Mouse (Mus musculus) midbrain, postnatal 0 days (tissue): Measurements from ENCODE around the gene Gm42417. TPM values are rescaled to one million over a fixed set of nuclear protein-coding genes. Genes with fewer than 3 reads are reported as not detected.
A peak's percentile ranks its signal among the peaks of the same experiment; 100 is the strongest.

Experiments used
- ATAC-seq: fragments of 200-750 bp; cut with Nextera tagmentation; 2 replicates; pipeline ENCODE4 v1.8.0; 2017; ENCODE audit warnings: moderate number of reproducible peaks, mild to moderate bottlenecking, moderate TSS enrichment, moderate library complexity; ENCODE audit not compliant: low FRiP score
- DNase-seq: peaks from one replicate; pipeline ENCODE4 v3.0.0-alpha.2; 2015; ENCODE audit warnings: low spot score
- H3K27ac ChIP-seq: fragments of 300-500 bp; sonication (generic); 2 replicates; pipeline ENCODE4 v1.5.1; 2014; ENCODE audit warnings: low read depth, mild to moderate bottlenecking, low read length, mixed read lengths
- H3K27me3 ChIP-seq: fragments of 300-500 bp; sonication (generic); 2 replicates; pipeline ENCODE4 v1.6.1; 2014; ENCODE audit warnings: low read length, control low read depth, mixed read lengths; ENCODE audit not compliant: insufficient read depth
- H3K36me3 ChIP-seq: fragments of 300-500 bp; sonication (generic); 2 replicates; pipeline ENCODE4 v1.6.1; 2014; ENCODE audit warnings: low read length, control low read depth, mixed read lengths; ENCODE audit not compliant: insufficient read depth
- H3K4me1 ChIP-seq: fragments of 300-500 bp; sonication (generic); 2 replicates; pipeline ENCODE4 v1.6.1; 2014; ENCODE audit warnings: mild to moderate bottlenecking, control low read depth, antibody characterized with exemption, low read length, mixed read lengths; ENCODE audit not compliant: insufficient read depth
- H3K4me2 ChIP-seq: fragments of 300-500 bp; sonication (generic); 2 replicates; pipeline ENCODE4 v1.6.1; 2014; ENCODE audit warnings: low read depth, mild to moderate bottlenecking, low read length, mixed read lengths; ENCODE audit not compliant: poor library complexity, severe bottlenecking
- H3K4me3 ChIP-seq: fragments of 300-500 bp; sonication (generic); 2 replicates; pipeline ENCODE4 v1.5.1; 2014; ENCODE audit warnings: low read depth, mild to moderate bottlenecking, low read length, moderate library complexity
- H3K9ac ChIP-seq: fragments of 300-500 bp; sonication (generic); replicated peaks from 2 replicates; pipeline ENCODE4 v1.6.1; 2014; ENCODE audit warnings: mild to moderate bottlenecking, low read length, moderate library complexity, mixed read lengths; ENCODE audit not compliant: poor library complexity, severe bottlenecking
- H3K9me3 ChIP-seq: fragments of 300-500 bp; sonication (generic); 2 replicates; pipeline ENCODE4 v1.6.1; 2016; ENCODE audit warnings: low read length, control low read depth
- CTCF ChIP-seq: IDR thresholded peaks from 2 replicates; pipeline ENCODE4 v1.5.1; 2016; ENCODE audit warnings: antibody characterized with exemption, mild to moderate bottlenecking
- WGBS: fragments of 180-500 bp; shearing (Covaris S2); extraction: QIAGEN DNeasy Blood & Tissue Kit; methylation state at CpG from one replicate; pipeline ENCODE4 v1.1.7; 2014; 5-methylcytosine and 5-hydroxymethylcytosine counted together
- polyA plus RNA-seq: library from polyadenylated mRNA; unstranded; fragments of >200 nt; fragmentation: Nextera tagmentation; extraction: Ambion mirVana; gene quantifications from 2 replicates; pipeline ENCODE4 v1.2.1, GENCODE M21; 2015
- total RNA-seq: library from RNA; depleted of rRNA; stranded (reverse); fragments of >200 nt; gene quantifications from 2 replicates; pipeline ENCODE4 v1.2.3, GENCODE M21; 2014

Gm42417 gene
- total and polyA plus RNA-seq, 2 experiments from 2014 or later: 0.42 TPM; not detected in 1

DNA sequence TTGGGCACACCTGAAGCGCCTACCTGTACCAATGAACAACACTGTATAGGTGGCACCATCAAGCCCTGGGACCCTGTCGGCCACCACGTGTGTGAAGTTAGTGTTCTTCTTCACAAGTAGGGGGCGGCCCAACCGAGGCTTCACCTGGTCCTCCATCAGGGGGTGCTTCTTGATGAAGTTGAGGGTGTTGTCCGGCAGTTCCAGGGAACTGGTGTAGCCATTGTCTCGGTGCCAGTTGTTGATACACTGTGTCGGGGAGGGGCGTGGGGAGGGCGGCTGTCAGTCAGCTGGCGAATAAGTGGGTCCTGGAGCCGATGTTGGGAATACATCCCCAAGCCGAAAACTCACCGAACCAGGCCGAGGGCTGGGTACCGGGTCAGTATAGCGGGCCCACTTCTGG is 12.7 kb upstream of the Gm42417 start:
- Histone ChIP-seq H3K9me3 (no peaks in the 10 kb centered on the region), H3K9ac (no peak overlapping the region), H3K4me2 (no peak overlapping the region), H3K36me3 (peaks cover 68% of the 10 kb centered on the region), H3K27me3 (no peaks in the 10 kb centered on the region), H3K4me3 (no peak overlapping the region), H3K4me1 (peaks cover 13% of the 10 kb centered on the region; the same call in 1 of the 2 replicates), H3K27ac (no peak overlapping the region)
- DNase-seq (no peak), ATAC-seq (no peak)
- WGBS: 91% methylated on average over 17 of the region's 17 CpGs
- no peak for TF ChIP-seq CTCF

DNA sequence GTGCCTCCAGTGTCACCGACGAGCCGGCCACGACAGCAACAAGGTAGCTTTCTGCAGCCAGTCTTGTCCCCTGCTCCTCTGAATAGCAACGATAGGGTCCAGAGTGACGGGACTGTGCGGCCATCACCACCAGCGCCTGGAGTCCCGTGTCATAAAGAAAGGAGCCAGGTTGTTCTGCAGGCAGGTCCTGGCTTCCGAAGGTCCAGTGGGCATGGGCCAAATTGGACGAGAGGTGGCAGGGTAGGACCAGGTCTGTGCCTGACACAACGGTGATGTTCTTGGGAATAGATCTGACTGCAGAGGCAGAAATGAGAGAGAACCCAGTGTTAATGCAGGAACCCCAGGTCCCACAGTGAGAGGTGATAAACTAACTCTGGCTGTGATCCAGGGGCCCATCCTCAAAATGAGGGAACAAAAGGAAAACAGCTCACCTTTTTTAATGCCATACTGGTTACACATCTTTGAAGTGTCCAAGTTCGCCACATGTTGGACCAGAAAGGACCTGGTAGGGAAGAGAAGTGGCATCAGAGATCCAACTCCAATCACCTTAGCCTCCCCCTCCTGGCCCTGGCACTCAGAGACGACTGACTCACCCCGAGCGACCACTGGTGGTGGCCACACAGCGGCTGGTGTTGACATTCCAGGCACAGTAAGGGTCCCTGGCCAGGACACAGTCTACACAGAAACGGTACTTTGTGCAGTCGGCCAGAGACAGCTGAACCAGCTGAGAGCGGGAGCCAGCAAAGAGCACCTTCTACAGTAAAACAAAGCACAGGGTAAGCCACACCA is 11.0 kb upstream of the Gm42417 start:
- ATAC-seq: no peak
- H3K27me3 ChIP-seq: no peaks in the 10 kb centered on the region
- H3K4me3 ChIP-seq: no peak overlapping the region
- WGBS: 78% methylated on average over 20 of the region's 20 CpGs
- no peak for DNase-seq
- no peak overlapping the region for H3K27ac ChIP-seq
- H3K9me3 ChIP-seq: no peaks in the 10 kb centered on the region
- TF ChIP-seq CTCF: no peak
- H3K4me1 ChIP-seq: peaks cover 11% of the 10 kb centered on the region; the same call in 1 of the 2 replicates
- H3K9ac ChIP-seq: no peak overlapping the region
- H3K36me3 ChIP-seq: peaks cover 67% of the 10 kb centered on the region
- H3K4me2 ChIP-seq: no peak overlapping the region

DNA sequence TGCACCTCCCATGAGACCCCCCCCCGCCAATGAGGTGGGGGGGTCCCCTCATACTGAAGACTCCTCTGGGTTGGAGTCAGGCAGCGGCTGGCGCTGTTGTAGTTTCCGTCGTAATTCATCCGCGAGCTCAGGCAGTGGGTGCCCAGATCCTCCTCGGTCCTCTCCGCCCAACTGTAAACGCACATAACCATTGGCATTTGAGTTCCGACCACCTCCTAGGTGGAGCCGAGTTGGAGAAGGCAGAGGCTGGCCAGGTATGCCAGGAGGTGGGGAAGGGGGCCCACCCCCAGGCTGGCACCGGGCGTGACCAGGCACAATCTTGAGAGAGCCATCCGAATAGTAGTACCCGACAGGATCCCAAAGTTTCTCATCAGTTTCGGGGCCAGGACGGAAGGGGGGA is 10.3 kb upstream of the Gm42417 start:
- H3K27me3 ChIP-seq: no peaks in the 10 kb centered on the region
- H3K36me3 ChIP-seq: peaks cover 59% of the 10 kb centered on the region
- H3K4me1 ChIP-seq: peaks cover 5% of the 10 kb centered on the region; the same call in 1 of the 2 replicates
- ATAC-seq (no peak), DNase-seq (no peak)
- no peak overlapping the region for H3K27ac ChIP-seq
- WGBS: 87% methylated on average over 18 of the region's 18 CpGs
- no peak overlapping the region for H3K4me2 ChIP-seq
- no peak overlapping the region for H3K9ac ChIP-seq
- no peak for TF ChIP-seq CTCF
- H3K4me3 ChIP-seq: no peak overlapping the region
- no peaks in the 10 kb centered on the region for H3K9me3 ChIP-seq

DNA sequence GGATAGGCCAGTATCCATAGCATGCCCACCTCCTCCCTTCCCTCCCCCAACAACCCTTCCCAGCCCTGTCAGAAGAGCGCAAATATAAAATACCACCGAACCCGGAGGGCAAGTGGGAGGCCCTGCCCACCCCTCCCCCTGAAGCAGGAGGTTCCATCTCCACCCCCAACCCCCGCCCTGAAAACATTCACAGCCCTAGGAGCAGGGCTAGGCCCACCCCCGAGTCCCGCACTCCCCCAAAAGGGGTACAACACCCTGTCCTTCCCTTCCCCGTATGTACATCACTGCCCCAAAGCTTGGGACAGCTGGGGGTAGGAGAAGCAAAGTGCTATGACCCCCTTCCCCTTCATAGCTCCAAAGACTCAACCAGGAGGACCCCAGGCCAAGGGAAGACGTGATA is 9.5 kb upstream of the Gm42417 start:
- no peak for TF ChIP-seq CTCF
- H3K9me3 ChIP-seq: no peaks in the 10 kb centered on the region
- WGBS: 57% methylated on average over 8 of the region's 8 CpGs
- no peak overlapping the region for H3K9ac ChIP-seq
- no peak for ATAC-seq
- no peak overlapping the region for H3K4me2 ChIP-seq
- H3K27me3 ChIP-seq: no peaks in the 10 kb centered on the region
- no peak overlapping the region for H3K4me3 ChIP-seq
- no peak overlapping the region for H3K27ac ChIP-seq
- no peak for DNase-seq
- H3K4me1 ChIP-seq: peaks cover 4% of the 10 kb centered on the region; the same call in 1 of the 2 replicates
- H3K36me3 ChIP-seq: peaks cover 52% of the 10 kb centered on the region

- 33% methylated on average over 9 of the region's 9 CpGs for WGBS
- TF ChIP-seq CTCF: no peak
- ATAC-seq: no peak
- Histone ChIP-seq H3K9ac (no peak overlapping the region), H3K27ac (peak overlapping the region; percentile 72), H3K4me3 (no peak overlapping the region), H3K4me1 (peaks cover 4% of the 10 kb centered on the region; the same call in 1 of the 2 replicates), H3K27me3 (no peaks in the 10 kb centered on the region), H3K36me3 (peaks cover 45% of the 10 kb centered on the region), H3K9me3 (no peaks in the 10 kb centered on the region), H3K4me2 (no peak overlapping the region)
- peak; percentile 17 for DNase-seq
Observed at GRCm38 (mm10) chr1:36547981-36548598, 8.9 kb upstream of the Gm42417 start.

DNA sequence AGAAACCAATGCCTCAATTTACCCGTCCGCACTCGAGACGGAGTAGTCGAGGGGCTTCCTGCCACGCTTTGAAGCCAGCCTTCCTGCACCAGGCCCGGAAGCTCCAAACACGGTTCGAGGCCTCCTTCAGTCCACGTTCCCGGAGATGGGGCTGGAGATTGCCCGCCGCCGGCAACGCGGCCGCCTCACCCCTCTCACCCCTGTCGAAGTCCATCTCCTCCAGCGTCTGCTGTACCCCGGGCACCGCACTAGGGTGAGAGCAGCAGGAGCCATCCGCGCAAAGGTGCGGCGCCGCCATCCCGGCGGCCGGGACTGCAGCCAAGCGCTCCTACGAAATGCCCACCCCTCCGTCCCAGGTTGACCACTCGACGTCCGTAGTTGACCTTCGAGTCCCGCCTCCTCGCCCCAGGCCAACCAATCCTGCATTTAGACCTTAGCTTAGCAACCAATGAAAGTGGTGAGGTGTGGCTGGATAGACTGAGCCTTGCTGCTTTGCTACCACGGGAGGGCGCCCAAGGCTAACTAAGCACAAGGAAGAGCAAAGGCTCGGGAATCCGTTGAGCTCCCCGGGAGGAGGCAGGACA is 7.8 kb upstream of the Gm42417 start, which contains the start of gene Ankrd39:
TSS of gene Ankrd39 (minus strand) at position 558 of the 584 bp plus-strand sequence.
- Histone ChIP-seq H3K27me3 (no peaks in the 10 kb centered on the region), H3K4me2 (peak within 1 kb of the TSS; percentile 74), H3K4me1 (peaks cover 4% of the 10 kb centered on the region; the same call in 1 of the 2 replicates), H3K36me3 (peaks cover 39% of the 10 kb centered on the region), H3K9ac (peak within 1 kb of the TSS; percentile 78), H3K27ac (peak within 1 kb of the TSS; percentile 76), H3K9me3 (no peaks in the 10 kb centered on the region), H3K4me3 (peak within 1 kb of the TSS; percentile 63)
- ATAC-seq: peak; percentile 93
- peak; percentile 99 for DNase-seq
- under 1% methylated on average over 43 of the region's 43 CpGs for WGBS
- TF ChIP-seq CTCF: peak; percentile 100
